Mouse (Mus musculus): Measurements from ENCODE around the gene Erc1. TPM values are rescaled to one million over a fixed set of nuclear protein-coding genes. Genes with fewer than 3 reads are reported as not detected.
A peak's percentile ranks its signal among the peaks of the same experiment; 100 is the strongest.

The Erc1 gene
- polyA plus RNA-seq, 1 experiment from 2014 or later = 43.2 TPM

DNA sequence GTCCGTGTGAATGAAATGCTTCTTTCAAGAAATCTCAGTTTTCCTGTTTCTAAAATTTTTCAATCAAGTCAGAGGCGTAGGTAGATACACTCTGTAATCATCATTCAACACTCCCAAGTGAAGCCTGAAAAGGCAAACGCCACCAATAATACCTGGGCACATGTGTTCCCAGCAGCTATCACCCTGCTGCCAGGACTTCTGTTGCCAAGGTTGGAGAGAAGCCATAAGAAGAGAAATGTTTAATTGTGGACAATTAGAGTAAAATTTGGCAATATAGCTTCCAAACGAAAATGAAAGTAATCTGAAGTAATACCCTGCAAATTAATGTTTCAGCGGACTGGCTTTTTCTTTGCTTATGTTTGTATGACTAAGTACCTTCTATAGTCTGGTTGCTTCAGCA, 140.1 kb downstream of the Erc1 start:
- Histone ChIP-seq H3K4me2 (ENCODE audit: low read length) (no peak overlapping the region), H3K4me1 (replicated peaks; ENCODE audit: control insufficient read depth, insufficient read depth, low read length) (no peaks in the 10 kb centered on the region), H3K27ac (ENCODE audit: low read length) (no peak overlapping the region), H3K9ac (replicated peaks; ENCODE audit: low read depth, low read length) (no peak overlapping the region), H3K4me3 (replicated peaks; ENCODE audit: low read length) (no peak overlapping the region), H3K27me3 (replicated peaks; ENCODE audit: control insufficient read depth, insufficient read depth, low read length) (no peaks in the 10 kb centered on the region), H3K9me3 (ENCODE audit: control insufficient read depth, low read length) (no peaks in the 10 kb centered on the region), H3K36me3 (ENCODE audit: control insufficient read depth, insufficient read depth) (no peaks in the 10 kb centered on the region; the same call in 1 of the 2 replicates)
- no peak for ATAC-seq
- WGBS = 79% methylated on average over 5 of the region's 5 CpGs

- H3K9ac ChIP-seq (replicated peaks; ENCODE audit: low read depth, low read length) = no peak overlapping the region
- ATAC-seq = no peak
- no peak overlapping the region for H3K4me3 ChIP-seq (replicated peaks; ENCODE audit: low read length)
- H3K9me3 ChIP-seq (ENCODE audit: control insufficient read depth, low read length) = no peaks in the 10 kb centered on the region
- no peaks in the 10 kb centered on the region; the same call in 1 of the 2 replicates for H3K36me3 ChIP-seq (ENCODE audit: control insufficient read depth, insufficient read depth)
- WGBS = 69% methylated on average over 2 of the region's 2 CpGs
- H3K4me1 ChIP-seq (replicated peaks; ENCODE audit: control insufficient read depth, insufficient read depth, low read length) = no peaks in the 10 kb centered on the region
- H3K27me3 ChIP-seq (replicated peaks; ENCODE audit: control insufficient read depth, insufficient read depth, low read length) = no peaks in the 10 kb centered on the region
- no peak overlapping the region for H3K27ac ChIP-seq (ENCODE audit: low read length)
- no peak overlapping the region for H3K4me2 ChIP-seq (ENCODE audit: low read length)
Measured at GRCm38 (mm10) chr6:119704899-119705298, 143.1 kb downstream of the Erc1 start.

DNA sequence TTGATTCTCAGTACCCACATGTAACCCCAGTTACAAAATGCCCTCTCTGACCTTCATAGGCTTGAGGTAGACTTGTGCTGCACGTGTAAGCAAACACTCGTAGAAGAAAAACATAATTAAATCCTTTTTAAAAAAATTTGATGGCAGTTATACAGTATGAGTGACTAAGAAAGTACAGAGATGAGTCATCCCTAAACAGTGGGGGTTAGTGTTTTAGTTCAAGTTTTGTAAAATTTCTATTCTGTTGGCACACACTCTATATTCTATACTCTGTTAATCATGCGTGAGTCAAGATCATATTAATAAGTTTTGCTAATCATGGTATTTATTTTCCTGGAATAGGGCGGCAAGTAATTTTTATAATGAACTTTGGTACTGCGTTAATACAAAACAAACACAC, 155.2 kb downstream of the Erc1 start:
- no peak overlapping the region for H3K27ac ChIP-seq (ENCODE audit: low read length)
- H3K36me3 ChIP-seq (ENCODE audit: control insufficient read depth, insufficient read depth) = peaks cover 11% of the 10 kb centered on the region
- WGBS = 93% methylated on average over 5 of the region's 5 CpGs

DNA sequence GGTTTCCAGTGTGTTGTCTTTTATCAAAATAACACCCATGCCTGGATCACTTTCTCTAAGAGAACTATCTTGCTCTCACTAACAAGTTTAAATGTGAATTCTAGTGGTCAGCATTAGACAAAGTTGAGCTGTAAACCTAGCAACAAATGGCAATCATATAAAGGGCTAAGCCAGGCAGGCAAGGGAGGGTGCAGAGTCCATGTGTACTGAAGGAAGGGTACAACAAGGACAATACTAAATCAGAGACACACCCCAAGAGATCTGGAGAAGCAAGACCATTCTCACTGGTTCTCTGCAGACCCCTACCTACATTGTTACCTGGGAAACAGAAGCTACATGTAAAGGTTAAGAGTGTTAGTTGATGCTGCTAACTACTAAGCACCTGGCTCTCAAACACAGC, 161.5 kb downstream of the Erc1 start:
- H3K27me3 ChIP-seq (replicated peaks; ENCODE audit: control insufficient read depth, insufficient read depth, low read length) = no peaks in the 10 kb centered on the region
- H3K4me2 ChIP-seq (ENCODE audit: low read length) = no peak overlapping the region
- no peak overlapping the region for H3K4me3 ChIP-seq (replicated peaks; ENCODE audit: low read length)
- no peak overlapping the region for H3K9ac ChIP-seq (replicated peaks; ENCODE audit: low read depth, low read length)
- H3K36me3 ChIP-seq (ENCODE audit: control insufficient read depth, insufficient read depth) = 0 out of 2 replicates have a peak, but pooled peaks cover 4% of the 10 kb centered on the region
- H3K9me3 ChIP-seq (ENCODE audit: control insufficient read depth, low read length) = no peaks in the 10 kb centered on the region
- no peaks in the 10 kb centered on the region for H3K4me1 ChIP-seq (replicated peaks; ENCODE audit: control insufficient read depth, insufficient read depth, low read length)
- no peak for ATAC-seq
- no peak overlapping the region for H3K27ac ChIP-seq (ENCODE audit: low read length)

More for the DNA sequence above, 155.2 kb downstream of the Erc1 start:
- Histone ChIP-seq H3K9ac (replicated peaks; ENCODE audit: low read depth, low read length) (no peak overlapping the region), H3K4me3 (replicated peaks; ENCODE audit: low read length) (no peak overlapping the region), H3K27me3 (replicated peaks; ENCODE audit: control insufficient read depth, insufficient read depth, low read length) (no peaks in the 10 kb centered on the region), H3K9me3 (ENCODE audit: control insufficient read depth, low read length) (no peaks in the 10 kb centered on the region), H3K4me1 (replicated peaks; ENCODE audit: control insufficient read depth, insufficient read depth, low read length) (no peaks in the 10 kb centered on the region), H3K4me2 (ENCODE audit: low read length) (no peak overlapping the region)
- ATAC-seq = no peak

GRCm38 (mm10) chr6:119680746-119681145, 167.2 kb downstream of the Erc1 start:
- H3K4me3 ChIP-seq (replicated peaks; ENCODE audit: low read length) = no peak overlapping the region
- ATAC-seq = no peak
- no peaks in the 10 kb centered on the region for H3K4me1 ChIP-seq (replicated peaks; ENCODE audit: control insufficient read depth, insufficient read depth, low read length)
- no peaks in the 10 kb centered on the region for H3K9me3 ChIP-seq (ENCODE audit: control insufficient read depth, low read length)
- H3K36me3 ChIP-seq (ENCODE audit: control insufficient read depth, insufficient read depth) = 0 out of 2 replicates have a peak, but pooled peaks cover 4% of the 10 kb centered on the region
- no peak overlapping the region for H3K9ac ChIP-seq (replicated peaks; ENCODE audit: low read depth, low read length)
- H3K4me2 ChIP-seq (ENCODE audit: low read length) = no peak overlapping the region
- H3K27ac ChIP-seq (ENCODE audit: low read length) = no peak overlapping the region
- H3K27me3 ChIP-seq (replicated peaks; ENCODE audit: control insufficient read depth, insufficient read depth, low read length) = no peaks in the 10 kb centered on the region
- WGBS = 95% methylated on average over 2 of the region's 2 CpGs

- H3K4me3 ChIP-seq (replicated peaks; ENCODE audit: low read length) = no peak overlapping the region
- peaks cover 9% of the 10 kb centered on the region for H3K4me1 ChIP-seq (replicated peaks; ENCODE audit: control insufficient read depth, insufficient read depth, low read length)
- peak; percentile 61 for ATAC-seq
- no peak overlapping the region for H3K4me2 ChIP-seq (ENCODE audit: low read length)
- H3K36me3 ChIP-seq (ENCODE audit: control insufficient read depth, insufficient read depth) = no peaks in the 10 kb centered on the region; the same call in 1 of the 2 replicates
- H3K27me3 ChIP-seq (replicated peaks; ENCODE audit: control insufficient read depth, insufficient read depth, low read length) = no peaks in the 10 kb centered on the region
- WGBS = 43% methylated on average over 7 of the region's 7 CpGs
- no peak overlapping the region for H3K27ac ChIP-seq (ENCODE audit: low read length)
- H3K9ac ChIP-seq (replicated peaks; ENCODE audit: low read depth, low read length) = no peak overlapping the region
- H3K9me3 ChIP-seq (ENCODE audit: control insufficient read depth, low read length) = no peaks in the 10 kb centered on the region
Measured at GRCm38 (mm10) chr6:119674811-119675209, 173.2 kb downstream of the Erc1 start.

- peak; percentile 89 for ATAC-seq
- H3K9ac ChIP-seq (replicated peaks; ENCODE audit: low read depth, low read length) = no peak overlapping the region
- H3K27ac ChIP-seq (ENCODE audit: low read length) = no peak overlapping the region
- H3K36me3 ChIP-seq (ENCODE audit: control insufficient read depth, insufficient read depth) = no peaks in the 10 kb centered on the region; the same call in 1 of the 2 replicates
- H3K4me1 ChIP-seq (replicated peaks; ENCODE audit: control insufficient read depth, insufficient read depth, low read length) = peaks cover 9% of the 10 kb centered on the region
- no peaks in the 10 kb centered on the region for H3K9me3 ChIP-seq (ENCODE audit: control insufficient read depth, low read length)
- no peak overlapping the region for H3K4me3 ChIP-seq (replicated peaks; ENCODE audit: low read length)
- H3K4me2 ChIP-seq (ENCODE audit: low read length) = no peak overlapping the region
- H3K27me3 ChIP-seq (replicated peaks; ENCODE audit: control insufficient read depth, insufficient read depth, low read length) = no peaks in the 10 kb centered on the region
- WGBS = 23% methylated on average over 5 of the region's 5 CpGs
Measured at GRCm38 (mm10) chr6:119674201-119674810, 173.7 kb downstream of the Erc1 start.

- 87% methylated on average over 3 of the region's 3 CpGs for WGBS
Measured at GRCm38 (mm10) chr6:119669746-119670145, 178.2 kb downstream of the Erc1 start.

DNA sequence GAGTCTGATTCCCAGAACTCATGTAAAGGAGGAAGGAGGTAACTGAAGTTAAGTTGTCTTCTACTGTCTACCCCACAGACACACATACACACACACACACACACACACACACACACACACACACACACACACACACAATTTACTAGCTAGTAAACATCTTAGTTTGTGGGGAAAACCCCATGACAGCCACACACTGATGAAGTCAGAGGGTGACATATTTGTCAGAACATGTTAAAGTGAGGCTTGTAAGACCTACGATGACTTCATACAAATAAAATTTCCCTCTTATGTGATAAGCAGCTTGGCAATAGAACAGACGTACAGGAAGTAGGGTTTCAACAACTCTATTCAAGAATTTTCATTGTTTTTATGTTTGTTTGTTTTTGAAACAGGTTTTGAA, 185.0 kb downstream of the Erc1 start:
- Histone ChIP-seq H3K27ac (ENCODE audit: low read length) (no peak overlapping the region), H3K4me1 (replicated peaks; ENCODE audit: control insufficient read depth, insufficient read depth, low read length) (peaks cover 9% of the 10 kb centered on the region), H3K4me3 (replicated peaks; ENCODE audit: low read length) (no peak overlapping the region), H3K9ac (replicated peaks; ENCODE audit: low read depth, low read length) (no peak overlapping the region), H3K4me2 (ENCODE audit: low read length) (no peak overlapping the region), H3K9me3 (ENCODE audit: control insufficient read depth, low read length) (no peaks in the 10 kb centered on the region), H3K27me3 (replicated peaks; ENCODE audit: control insufficient read depth, insufficient read depth, low read length) (no peaks in the 10 kb centered on the region), H3K36me3 (ENCODE audit: control insufficient read depth, insufficient read depth) (no peaks in the 10 kb centered on the region)
- WGBS = 91% methylated on average over 2 of the region's 2 CpGs
- ATAC-seq = no peak

More at GRCm38 (mm10) chr6:119669746-119670145, 178.2 kb downstream of the Erc1 start:
- ATAC-seq = no peak
- Histone ChIP-seq H3K9ac (replicated peaks; ENCODE audit: low read depth, low read length) (no peak overlapping the region), H3K9me3 (ENCODE audit: control insufficient read depth, low read length) (no peaks in the 10 kb centered on the region), H3K4me2 (ENCODE audit: low read length) (no peak overlapping the region), H3K27me3 (replicated peaks; ENCODE audit: control insufficient read depth, insufficient read depth, low read length) (no peaks in the 10 kb centered on the region), H3K4me3 (replicated peaks; ENCODE audit: low read length) (no peak overlapping the region), H3K27ac (ENCODE audit: low read length) (no peak overlapping the region), H3K36me3 (ENCODE audit: control insufficient read depth, insufficient read depth) (no peaks in the 10 kb centered on the region; the same call in 1 of the 2 replicates), H3K4me1 (replicated peaks; ENCODE audit: control insufficient read depth, insufficient read depth, low read length) (peaks cover 8% of the 10 kb centered on the region)
